Mouse (Mus musculus): ENCODE measurements around the gene Mfsd14b. TPM values are rescaled to one million over a fixed set of nuclear protein-coding genes. Genes with fewer than 3 reads are reported as not detected.

Gene Mfsd14b
- 47.2 and 47.5 TPM in 2 replicates for polyA plus RNA-seq (2016; fragmentation: Nextera tagmentation; extraction: Ambion mirVana)

DNA sequence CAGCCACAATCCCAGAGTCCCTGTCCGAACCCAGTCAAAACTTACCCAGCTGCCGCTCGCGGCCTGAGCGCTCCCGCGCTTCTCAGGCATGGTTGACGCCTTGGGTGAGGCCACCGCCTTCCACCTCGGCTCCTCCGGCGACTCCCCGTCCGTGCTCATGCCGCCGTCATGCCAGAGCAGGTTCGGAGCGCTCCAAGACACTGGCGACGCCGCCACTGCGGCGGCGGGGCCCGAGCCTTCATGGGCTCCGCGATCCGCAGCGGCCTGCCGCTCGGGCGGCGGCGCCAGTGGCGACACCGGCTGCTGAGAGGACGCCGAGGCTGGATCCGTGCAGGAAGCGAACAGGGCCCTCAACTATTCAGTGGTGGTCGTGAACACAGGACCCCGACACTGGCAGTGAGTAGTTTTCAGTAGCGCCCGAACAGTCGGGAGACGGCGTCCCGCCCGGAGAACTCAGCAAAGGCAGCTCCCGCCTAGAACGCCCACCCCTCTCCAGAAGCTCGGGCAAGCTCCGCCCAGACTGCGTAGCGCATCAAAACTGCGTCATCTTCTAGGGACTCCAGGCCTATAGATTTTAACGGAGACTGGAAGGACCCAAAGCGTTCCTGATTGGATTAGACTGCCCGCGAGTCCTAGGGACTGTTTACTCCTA, at the start of gene Mfsd14b:
Gene Mfsd14b, minus strand, starts transcription at position 517 of the 652 bp plus-strand sequence.
- Histone ChIP-seq H3K4me1 (peaks cover 6% of the 10 kb centered on the region), H3K27ac (peak within 1 kb of the TSS; percentile 88), H3K27me3 (no peaks in the 10 kb centered on the region), H3K4me2 (replicated peaks) (peak within 1 kb of the TSS; percentile 77), H3K9ac (peak within 1 kb of the TSS; percentile 95), H3K9me3 (replicated peaks) (0 out of 2 replicates have a peak, but pooled peaks cover 3% of the 10 kb centered on the region), H3K36me3 (no peaks in the 10 kb centered on the region), H3K4me3 (peak within 1 kb of the TSS; percentile 90)
- WGBS: under 1% methylated on average over 60 of the region's 60 CpGs
- peak; percentile 99 for ATAC-seq (ENCODE audit: low FRiP score)

DNA sequence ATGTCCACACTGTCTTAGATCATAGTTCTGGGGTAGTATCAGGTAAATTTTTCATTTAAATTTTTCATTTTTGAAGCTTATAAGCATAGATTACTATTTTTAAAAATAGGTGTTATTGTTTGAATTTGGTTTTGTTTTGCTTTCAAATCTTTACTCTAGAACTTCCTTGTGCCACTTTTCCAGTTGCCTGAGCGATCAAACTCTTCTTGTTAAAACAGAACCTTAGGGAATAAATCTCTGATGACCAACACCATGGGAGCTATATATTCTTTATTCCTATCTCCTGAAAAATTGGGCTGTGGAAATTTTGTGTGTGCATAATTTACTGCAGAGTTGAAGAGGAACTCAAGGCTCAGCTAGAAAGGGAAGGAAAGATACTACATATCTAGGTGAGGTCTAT, 37.2 kb upstream of the Mfsd14b start, which contains the start of gene Olfr466:
Gene Olfr466, plus strand, starts transcription at position 301 of the 400 bp plus-strand sequence.
- no peaks in the 10 kb centered on the region for H3K36me3 ChIP-seq
- H3K9ac ChIP-seq: no peak within 1 kb of the TSS
- no peaks in the 10 kb centered on the region; the same call in 1 of the 2 replicates for H3K9me3 ChIP-seq (replicated peaks)
- H3K4me1 ChIP-seq: no peaks in the 10 kb centered on the region
- no peak for ATAC-seq (ENCODE audit: low FRiP score)
- no peaks in the 10 kb centered on the region for H3K27me3 ChIP-seq
- no peak within 1 kb of the TSS for H3K4me2 ChIP-seq (replicated peaks)
- WGBS: 79% methylated on average over 1 of the region's 1 CpGs
- no peak within 1 kb of the TSS for H3K27ac ChIP-seq
- no peak within 1 kb of the TSS for H3K4me3 ChIP-seq

DNA sequence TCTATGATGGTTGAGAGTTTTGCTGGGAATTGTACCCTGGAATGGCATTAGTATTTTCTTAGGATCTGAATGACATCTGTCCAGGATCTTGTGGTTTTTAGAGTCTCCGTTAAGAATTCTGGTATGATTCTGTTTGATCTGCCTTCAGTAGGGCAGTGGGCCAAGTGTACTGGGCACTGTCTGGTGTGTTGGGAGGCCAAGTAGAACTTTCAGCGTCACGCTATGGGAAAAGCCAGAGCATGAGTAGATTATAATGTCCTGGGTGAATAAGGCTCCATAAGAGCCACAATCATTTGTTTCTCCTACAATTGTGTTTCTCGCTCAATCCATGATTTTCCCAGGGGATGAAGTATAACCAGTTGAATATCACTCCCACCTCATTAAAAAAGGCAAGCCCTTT, 25.0 kb upstream of the Mfsd14b start, which contains the start of gene Olfr465-ps1:
Gene Olfr465-ps1, plus strand, starts transcription at position 301 of the 400 bp plus-strand sequence.
- 87% methylated on average over 4 of the region's 4 CpGs for WGBS
- H3K9ac ChIP-seq: no peak within 1 kb of the TSS
- no peak within 1 kb of the TSS for H3K4me2 ChIP-seq (replicated peaks)
- no peak for ATAC-seq (ENCODE audit: low FRiP score)
- H3K4me3 ChIP-seq: no peak within 1 kb of the TSS
- H3K27ac ChIP-seq: no peak within 1 kb of the TSS
- no peaks in the 10 kb centered on the region for H3K36me3 ChIP-seq
- H3K4me1 ChIP-seq: no peaks in the 10 kb centered on the region
- H3K9me3 ChIP-seq (replicated peaks): no peaks in the 10 kb centered on the region; the same call in 1 of the 2 replicates
- no peaks in the 10 kb centered on the region for H3K27me3 ChIP-seq

DNA sequence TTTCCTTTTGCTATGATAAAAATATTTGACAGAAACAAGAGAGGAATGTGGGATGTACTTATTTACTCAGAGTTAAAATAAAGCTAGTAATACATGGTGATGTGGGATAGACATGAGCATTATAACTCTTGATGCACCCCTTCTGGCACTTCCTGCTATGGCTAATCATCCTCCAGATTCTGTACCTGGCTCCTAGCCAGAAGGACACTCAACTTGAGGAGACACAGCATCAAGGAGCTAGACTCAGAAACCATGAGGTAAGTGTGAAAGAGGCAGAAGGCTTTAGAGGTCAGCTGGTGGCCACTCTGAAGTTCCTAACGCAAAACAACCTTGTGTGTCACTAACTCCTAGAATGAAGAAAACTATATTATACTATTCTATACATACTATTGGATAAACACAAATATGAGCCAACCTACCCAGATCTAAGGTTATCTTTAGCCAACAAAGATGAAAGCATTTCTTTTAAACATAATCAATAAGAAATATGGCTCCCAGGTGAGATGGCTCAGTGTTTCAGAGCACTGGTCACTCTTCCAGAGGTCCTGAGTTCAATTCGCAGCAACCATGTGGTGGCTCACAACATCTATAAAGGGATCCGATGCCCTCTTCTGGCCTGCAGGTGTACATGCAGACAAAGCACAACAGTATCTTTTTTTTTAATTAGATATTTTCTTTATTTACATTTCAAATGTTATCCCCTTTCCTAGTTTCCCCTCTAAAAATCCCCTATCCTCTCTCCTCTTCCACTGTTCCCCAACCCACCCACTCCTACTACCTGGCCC, 14.5 kb upstream of the Mfsd14b start:
- 58% methylated on average over 3 of the region's 3 CpGs for WGBS
- no peak for ATAC-seq (ENCODE audit: low FRiP score)
- Histone ChIP-seq H3K4me1 (no peaks in the 10 kb centered on the region), H3K9me3 (replicated peaks) (no peaks in the 10 kb centered on the region; the same call in 1 of the 2 replicates), H3K27me3 (no peaks in the 10 kb centered on the region), H3K9ac (no peak overlapping the region), H3K4me3 (no peak overlapping the region), H3K36me3 (no peaks in the 10 kb centered on the region), H3K27ac (no peak overlapping the region), H3K4me2 (replicated peaks) (no peak overlapping the region)

DNA sequence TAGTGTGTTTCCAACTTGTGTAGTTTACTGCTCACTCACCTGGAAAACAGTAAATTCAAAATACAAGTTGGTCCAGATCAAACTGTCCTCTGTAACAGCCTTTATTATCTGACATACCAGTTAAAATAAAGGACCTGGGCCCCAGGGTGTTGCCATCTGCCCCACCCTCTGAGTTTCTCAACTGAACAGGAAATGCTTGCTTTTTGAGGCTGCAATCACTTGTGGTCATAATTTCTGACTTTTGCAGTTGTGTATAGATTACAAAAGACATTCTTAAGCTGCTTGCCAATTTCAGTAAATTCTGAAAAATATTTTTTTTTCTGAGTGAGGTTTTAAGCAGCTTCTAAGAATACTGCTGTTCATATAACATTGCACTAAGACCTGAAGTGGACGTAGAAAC, 9.3 kb upstream of the Mfsd14b start:
- Histone ChIP-seq H3K9ac (no peak overlapping the region), H3K9me3 (replicated peaks) (no peaks in the 10 kb centered on the region), H3K4me2 (replicated peaks) (no peak overlapping the region), H3K4me1 (no peaks in the 10 kb centered on the region), H3K27me3 (no peaks in the 10 kb centered on the region), H3K4me3 (no peak overlapping the region), H3K27ac (no peak overlapping the region), H3K36me3 (no peaks in the 10 kb centered on the region)
- no peak for ATAC-seq (ENCODE audit: low FRiP score)
- 79% methylated on average over 1 of the region's 1 CpGs for WGBS

DNA sequence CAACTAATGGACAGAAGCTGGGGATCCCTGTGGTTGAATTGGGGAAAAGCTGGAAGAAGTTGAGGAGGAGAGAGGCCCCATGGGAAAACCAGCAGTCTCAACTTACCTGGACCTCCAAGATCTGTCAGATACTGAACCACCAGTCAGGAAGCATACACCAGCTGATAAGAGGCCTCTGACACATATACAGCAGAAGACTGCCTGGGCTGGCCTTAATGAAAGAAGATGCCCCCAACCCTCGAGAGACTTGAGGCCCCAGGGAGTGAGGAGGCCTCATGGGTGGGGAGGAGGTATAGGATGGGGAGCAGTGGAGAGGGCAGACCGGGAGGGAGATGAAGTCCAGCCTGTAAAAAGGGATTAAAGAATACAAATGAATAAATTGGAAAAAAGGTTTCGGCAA, 8.2 kb upstream of the Mfsd14b start:
- Histone ChIP-seq H3K4me2 (replicated peaks) (no peak overlapping the region), H3K4me3 (no peak overlapping the region), H3K9me3 (replicated peaks) (no peaks in the 10 kb centered on the region), H3K4me1 (no peaks in the 10 kb centered on the region), H3K27ac (no peak overlapping the region), H3K9ac (no peak overlapping the region), H3K27me3 (no peaks in the 10 kb centered on the region), H3K36me3 (no peaks in the 10 kb centered on the region)
- ATAC-seq (ENCODE audit: low FRiP score): no peak
- 70% methylated on average over 3 of the region's 3 CpGs for WGBS

DNA sequence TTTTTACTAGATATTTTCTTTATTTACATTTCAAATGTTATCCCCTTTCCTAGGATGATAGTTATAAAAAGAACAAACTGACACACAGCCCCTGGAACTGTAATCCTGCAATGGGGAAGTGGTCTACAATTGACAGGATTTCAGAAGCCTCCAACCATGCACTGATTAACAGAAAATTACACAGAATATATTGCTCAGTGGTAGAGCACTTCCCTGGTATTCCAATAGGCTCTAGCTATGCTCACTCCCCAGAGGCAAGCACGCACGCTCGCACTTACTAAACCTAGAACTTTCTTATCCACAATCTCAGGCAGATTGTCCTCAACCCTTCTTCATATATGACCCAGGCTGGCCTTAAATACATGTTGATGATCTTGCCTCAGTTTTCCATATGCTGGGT, 464 bp upstream of the Mfsd14b start:
- H3K27ac ChIP-seq: peak overlapping the region; percentile 88

DNA sequence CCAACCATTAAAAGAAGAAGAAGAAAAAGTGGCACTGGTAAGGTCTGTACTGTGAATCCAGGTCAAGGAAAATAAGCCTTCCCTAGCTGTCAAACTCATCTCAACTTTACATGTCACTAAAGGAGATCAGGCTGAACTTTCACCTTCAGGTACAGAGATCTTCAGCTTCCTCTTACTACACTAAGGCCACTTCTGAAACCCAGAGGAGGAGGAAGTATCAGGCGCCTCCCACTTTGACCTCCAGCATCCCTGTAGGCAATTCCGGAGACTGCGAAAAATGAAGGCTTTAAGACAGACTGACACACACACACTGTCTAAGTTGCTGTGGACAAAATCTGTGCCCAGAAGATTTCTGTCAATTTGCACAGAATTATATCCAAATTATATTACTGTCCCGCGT, 814 bp downstream of the Mfsd14b start:
- WGBS: under 1% methylated on average over 5 of the region's 5 CpGs
- peak overlapping the region; percentile 90 for H3K4me3 ChIP-seq

More for the DNA sequence above, 464 bp upstream of the Mfsd14b start:
- Histone ChIP-seq H3K4me1 (peaks cover 6% of the 10 kb centered on the region), H3K4me2 (replicated peaks) (peak overlapping the region; percentile 77), H3K36me3 (no peaks in the 10 kb centered on the region), H3K27me3 (no peaks in the 10 kb centered on the region), H3K4me3 (peak overlapping the region; percentile 90), H3K9ac (peak overlapping the region; percentile 58), H3K9me3 (replicated peaks) (no peaks in the 10 kb centered on the region)
- WGBS: 67% methylated on average over 3 of the region's 3 CpGs
- ATAC-seq (ENCODE audit: low FRiP score): peak; percentile 57

DNA sequence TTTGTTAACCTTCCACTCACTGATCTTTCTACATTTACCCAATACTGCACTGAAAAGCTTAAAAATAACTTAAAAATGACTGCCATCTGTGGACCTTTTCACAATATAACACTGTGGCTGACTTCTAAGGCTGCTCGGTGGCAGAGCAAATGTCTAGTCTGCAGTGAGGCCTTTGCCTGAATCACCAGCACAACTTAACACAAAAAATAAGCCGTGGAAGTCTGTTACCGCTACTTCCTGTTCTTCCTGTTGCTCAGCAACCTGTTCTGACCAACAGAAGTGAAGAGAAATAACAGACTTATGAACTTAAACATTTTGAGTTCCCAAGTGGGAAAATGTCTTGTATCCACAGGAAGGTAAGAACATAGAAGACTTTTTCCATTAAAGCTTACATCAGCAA, 11.5 kb downstream of the Mfsd14b start:
- Histone ChIP-seq H3K27me3 (no peaks in the 10 kb centered on the region), H3K27ac (no peak overlapping the region), H3K36me3 (peaks cover 14% of the 10 kb centered on the region; the same call in 1 of the 2 replicates), H3K4me2 (replicated peaks) (no peak overlapping the region), H3K4me3 (no peak overlapping the region), H3K9ac (no peak overlapping the region), H3K4me1 (no peaks in the 10 kb centered on the region), H3K9me3 (replicated peaks) (peaks cover 34% of the 10 kb centered on the region)
- no peak for ATAC-seq (ENCODE audit: low FRiP score)
- WGBS: 94% methylated on average over 3 of the region's 3 CpGs

More for the DNA sequence above, 814 bp downstream of the Mfsd14b start:
- Histone ChIP-seq H3K9ac (peak overlapping the region; percentile 95), H3K36me3 (no peaks in the 10 kb centered on the region), H3K27ac (peak overlapping the region; percentile 88), H3K4me2 (replicated peaks) (peak overlapping the region; percentile 77), H3K9me3 (replicated peaks) (0 out of 2 replicates have a peak, but pooled peaks cover 3% of the 10 kb centered on the region), H3K4me1 (peaks cover 6% of the 10 kb centered on the region), H3K27me3 (no peaks in the 10 kb centered on the region)
- ATAC-seq (ENCODE audit: low FRiP score): no peak

DNA sequence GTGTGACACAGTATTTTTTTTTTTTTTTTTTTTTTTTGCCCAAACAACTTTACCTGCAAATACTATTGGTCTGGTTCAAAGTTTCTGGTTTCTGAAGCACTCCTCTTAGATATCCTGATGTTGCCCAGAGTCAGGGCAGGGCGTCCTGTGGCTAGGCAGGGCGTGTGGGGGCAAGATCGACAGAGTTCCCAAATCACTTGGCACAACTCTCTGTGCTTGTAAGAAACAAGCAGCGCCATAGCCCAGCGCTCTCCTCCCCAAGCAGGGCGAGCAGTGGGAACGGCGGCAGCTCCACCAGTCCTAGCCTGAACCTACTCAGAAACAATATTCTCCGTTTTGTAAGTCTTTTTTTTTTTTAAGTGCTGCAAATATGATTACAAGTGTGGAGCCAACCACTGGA, 12.1 kb downstream of the Mfsd14b start:
- ATAC-seq (ENCODE audit: low FRiP score): no peak
- no peak overlapping the region for H3K4me3 ChIP-seq
- H3K9ac ChIP-seq: no peak overlapping the region
- no peak overlapping the region for H3K4me2 ChIP-seq (replicated peaks)
- 97% methylated on average over 9 of the region's 9 CpGs for WGBS
- peaks cover 14% of the 10 kb centered on the region; the same call in 1 of the 2 replicates for H3K36me3 ChIP-seq
- H3K9me3 ChIP-seq (replicated peaks): peaks cover 30% of the 10 kb centered on the region
- H3K27me3 ChIP-seq: no peaks in the 10 kb centered on the region
- no peaks in the 10 kb centered on the region for H3K4me1 ChIP-seq
- no peak overlapping the region for H3K27ac ChIP-seq

DNA sequence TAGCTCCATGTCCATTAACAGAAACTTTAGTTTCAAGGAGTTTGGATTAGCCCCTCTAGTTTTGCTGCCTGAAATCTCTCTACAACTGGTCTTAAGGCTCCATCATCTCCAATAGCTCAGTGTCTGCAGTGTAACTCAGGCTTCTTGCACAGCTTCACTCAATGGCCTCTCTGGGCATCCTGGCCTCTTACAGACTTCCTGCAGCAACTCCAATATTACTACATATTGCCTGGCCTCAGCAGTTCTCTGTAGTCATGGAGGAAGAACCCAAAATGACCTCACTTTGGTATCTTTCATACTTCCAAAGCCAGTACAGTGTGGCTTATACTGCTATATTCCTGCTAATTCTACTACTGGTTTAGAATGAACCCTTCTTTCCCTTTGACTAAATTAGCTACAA, 15.8 kb downstream of the Mfsd14b start:
- H3K9ac ChIP-seq: no peak overlapping the region
- peaks cover 20% of the 10 kb centered on the region; the same call in 1 of the 2 replicates for H3K36me3 ChIP-seq
- no peak for ATAC-seq (ENCODE audit: low FRiP score)
- no peaks in the 10 kb centered on the region for H3K27me3 ChIP-seq
- H3K4me1 ChIP-seq: no peaks in the 10 kb centered on the region
- H3K9me3 ChIP-seq (replicated peaks): peaks cover 16% of the 10 kb centered on the region
- no peak overlapping the region for H3K27ac ChIP-seq
- H3K4me2 ChIP-seq (replicated peaks): no peak overlapping the region
- no peak overlapping the region for H3K4me3 ChIP-seq

DNA sequence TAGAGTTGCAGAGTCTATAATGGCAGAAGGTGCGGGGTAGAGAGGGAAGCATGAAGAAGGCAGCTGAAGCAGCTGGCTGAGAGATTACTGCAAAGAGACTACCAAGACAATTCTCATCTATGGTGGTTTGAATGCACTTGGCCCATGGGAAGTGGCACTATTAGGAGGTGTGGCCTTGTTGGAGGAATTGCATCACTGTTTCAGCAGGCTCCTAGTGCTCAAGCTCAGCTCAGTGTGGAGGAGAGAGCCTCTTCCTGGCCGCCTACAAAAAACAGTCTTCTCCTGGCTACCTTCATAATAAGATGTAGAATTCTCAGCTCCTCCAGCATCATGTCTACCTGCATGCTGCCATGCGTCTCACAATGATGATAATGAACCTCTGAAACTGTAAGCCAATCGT, 16.9 kb downstream of the Mfsd14b start:
- WGBS: 92% methylated on average over 4 of the region's 4 CpGs
- Histone ChIP-seq H3K9me3 (replicated peaks) (peaks cover 8% of the 10 kb centered on the region), H3K27ac (no peak overlapping the region), H3K4me1 (no peaks in the 10 kb centered on the region), H3K4me3 (no peak overlapping the region), H3K9ac (no peak overlapping the region), H3K36me3 (peaks cover 18% of the 10 kb centered on the region; the same call in 1 of the 2 replicates), H3K27me3 (no peaks in the 10 kb centered on the region), H3K4me2 (replicated peaks) (no peak overlapping the region)
- ATAC-seq (ENCODE audit: low FRiP score): no peak

Data from hindbrain, embryonic 12.5 days (tissue).